Mouse (Mus musculus) skeletal muscle tissue, postnatal 0 days (tissue): ENCODE data around the gene Noc3l. TPM values are rescaled to one million over a fixed set of nuclear protein-coding genes. Genes with fewer than 3 reads are reported as not detected.

Experiments
- polyA plus RNA-seq: library from polyadenylated mRNA; unstranded; fragments of >200 nt; fragmentation: Nextera tagmentation; extraction: Ambion mirVana; gene quantifications from 2 replicates; pipeline ENCODE4 v1.2.1, GENCODE M21; 2015

Noc3l gene
- 2.4 and 2.9 TPM in 2 replicates for polyA plus RNA-seq

GRCm38 (mm10) chr19:38818766-38819426 is at the start of gene Noc3l:
Gene Noc3l (minus strand): TSS chr19:38819237.

GRCm38 (mm10) chr19:38836438-38837170 is 17.6 kb upstream of the Noc3l start, which contains the start of gene Tbc1d12:
Gene Tbc1d12 (plus strand): TSS chr19:38836579.

Other genes starting within 250 kb of the Noc3l start
- 1.4 and 1.8 TPM in 2 replicates for gene Tbc1d12, start 17.3 kb upstream of the Noc3l start, polyA plus RNA-seq
- 5.1 and 7.4 TPM in 2 replicates for gene Hells, start 111.7 kb upstream of the Noc3l start, polyA plus RNA-seq
- not detected in 2 replicates for gene Cyp2c55, start 187.8 kb upstream of the Noc3l start, polyA plus RNA-seq
- not detected in 2 replicates for gene Cyp2c65, start 241.8 kb upstream of the Noc3l start, polyA plus RNA-seq